Mouse (Mus musculus): ENCODE measurements around the gene Mum1.

Mum1 gene

GRCm38 (mm10) chr10:80226416-80227165 is at the start of gene Mum1:
Gene Mum1, plus strand, starts transcription at chr10:80226434.
- DNase-seq (ENCODE audit: low spot score in 2 of 2): peak; percentile 98 to 100

DNA sequence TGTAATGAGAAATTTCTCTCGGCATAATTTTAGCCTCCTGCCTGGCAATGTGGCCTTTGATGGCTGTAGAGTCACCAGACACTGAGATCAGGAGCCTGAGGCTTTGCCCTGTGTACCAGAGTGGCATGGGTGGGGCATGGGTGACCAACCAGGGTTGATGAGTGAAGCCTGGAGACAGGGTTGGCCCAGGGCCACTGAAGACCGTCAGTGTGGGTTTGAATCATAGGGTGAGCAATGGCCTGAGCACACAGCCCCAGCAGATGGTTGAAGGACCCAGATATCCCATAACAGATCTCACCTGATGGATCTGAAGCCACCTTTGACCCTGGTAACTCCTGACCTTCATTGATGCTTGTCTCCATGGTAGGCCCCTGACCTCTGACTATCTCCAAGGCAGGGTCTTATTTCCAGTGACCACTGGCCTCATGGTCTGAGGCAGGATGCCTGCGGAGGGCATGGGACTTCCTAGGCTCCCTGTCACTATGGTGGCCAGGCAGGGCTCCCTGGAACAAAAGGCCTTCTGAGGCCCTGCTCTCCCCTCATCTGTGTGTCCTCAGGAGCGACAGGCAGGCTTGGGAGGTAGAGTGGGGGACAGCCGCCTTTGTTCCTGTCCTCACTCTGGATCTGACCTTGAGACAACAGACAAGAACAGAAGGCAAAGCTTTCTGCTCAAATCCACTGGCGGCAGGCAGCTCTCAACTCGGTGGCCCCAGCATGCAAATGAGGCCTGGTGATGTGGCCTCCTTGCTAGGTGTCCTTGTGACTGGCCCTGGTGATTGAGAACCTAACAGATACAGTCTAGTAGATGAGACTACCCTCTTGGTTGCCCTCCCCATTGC is 48.6 kb upstream of the Mum1 start:
- no peak for DNase-seq (ENCODE audit: low spot score in 2 of 2)

- DNase-seq (ENCODE audit: low spot score in 2 of 2): no peak
Observed at GRCm38 (mm10) chr10:80179068-80180051, 46.9 kb upstream of the Mum1 start, which contains the start of gene Efna2. Gene Efna2, plus strand, starts transcription at chr10:80179482.

- DNase-seq (ENCODE audit: low spot score in 2 of 2): no peak
Observed at GRCm38 (mm10) chr10:80180288-80180687, 45.9 kb upstream of the Mum1 start.

GRCm38 (mm10) chr10:80180823-80181222 is 45.4 kb upstream of the Mum1 start:
- DNase-seq (ENCODE audit: low spot score in 2 of 2): no peak

- no peak for DNase-seq (ENCODE audit: low spot score in 2 of 2)
Observed at GRCm38 (mm10) chr10:80182547-80182946, 43.7 kb upstream of the Mum1 start.

GRCm38 (mm10) chr10:80186649-80187048 is 39.6 kb upstream of the Mum1 start:
- no peak for DNase-seq (ENCODE audit: low spot score in 2 of 2)

DNA sequence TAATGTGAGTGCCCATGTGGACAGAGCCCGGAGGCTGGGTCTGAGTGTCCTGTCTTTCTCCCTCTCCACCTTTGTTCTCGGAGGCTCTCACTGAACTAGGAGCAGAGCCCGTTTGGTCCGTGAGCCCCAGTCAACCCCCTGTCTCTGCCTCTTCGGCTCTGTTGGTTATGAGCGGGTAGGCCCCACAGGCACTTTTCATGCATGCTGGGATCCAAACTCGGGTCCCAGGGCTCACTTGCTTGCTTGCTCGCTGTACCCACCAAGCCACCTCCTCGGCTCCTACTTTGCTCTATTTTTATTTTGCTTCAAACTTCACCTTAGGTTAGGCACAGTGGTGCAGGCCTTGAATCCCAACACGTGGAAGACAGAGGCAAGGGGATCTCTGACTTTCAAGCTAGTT is 38.5 kb upstream of the Mum1 start:
- DNase-seq (ENCODE audit: low spot score in 2 of 2): no peak

DNA sequence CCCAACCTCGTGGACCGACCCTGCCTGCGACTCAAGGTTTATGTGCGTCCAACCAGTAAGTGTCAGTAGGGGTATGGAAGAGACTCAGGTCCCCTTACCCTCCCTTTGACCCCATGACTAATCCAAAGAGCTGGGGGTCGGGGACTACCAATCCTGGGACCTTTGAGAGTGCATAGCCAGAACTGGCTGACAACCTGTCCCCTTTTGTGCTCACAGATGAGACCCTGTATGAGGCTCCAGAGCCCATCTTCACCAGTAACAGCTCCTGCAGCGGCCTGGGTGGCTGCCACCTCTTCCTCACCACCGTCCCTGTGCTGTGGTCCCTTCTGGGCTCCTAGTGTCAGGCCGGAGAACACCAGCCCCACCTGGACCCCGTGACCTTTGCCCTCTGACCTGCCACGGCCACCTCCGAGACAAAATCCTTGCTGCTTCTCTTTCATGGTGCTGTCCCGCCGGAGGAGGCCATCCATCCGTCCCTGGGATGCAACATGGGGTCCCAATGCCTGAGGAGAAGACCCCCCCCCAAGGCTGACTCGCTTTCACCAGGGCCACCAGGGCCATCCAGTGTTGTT is 37.7 kb upstream of the Mum1 start:
- no peak for DNase-seq (ENCODE audit: low spot score in 2 of 2)

DNA sequence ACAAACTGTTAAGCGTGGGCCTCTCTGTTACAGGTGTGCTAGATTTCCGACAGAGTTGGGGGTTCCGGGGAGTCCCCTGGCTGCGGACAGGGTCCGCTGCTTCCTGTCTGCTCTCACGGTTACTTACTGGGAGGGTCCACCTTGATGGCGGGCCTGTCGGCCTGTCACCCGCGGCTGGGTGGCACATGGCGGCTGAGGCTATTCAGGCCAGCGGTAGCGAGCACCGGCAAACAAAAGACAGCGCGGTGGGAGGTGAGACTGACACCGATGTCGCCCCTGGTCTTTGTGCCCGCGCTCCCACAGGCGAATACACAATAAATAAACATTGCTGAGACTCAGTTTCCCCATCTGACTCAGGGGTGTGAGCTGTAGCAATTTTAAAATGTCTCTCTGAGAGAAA is 36.2 kb upstream of the Mum1 start:
- DNase-seq (ENCODE audit: low spot score in 2 of 2): no peak

GRCm38 (mm10) chr10:80190491-80191051 is 35.7 kb upstream of the Mum1 start:
- no peak for DNase-seq (ENCODE audit: low spot score in 2 of 2)

- DNase-seq (ENCODE audit: low spot score in 2 of 2): no peak
Observed at GRCm38 (mm10) chr10:80193976-80194375, 32.3 kb upstream of the Mum1 start.

- no peak for DNase-seq (ENCODE audit: low spot score in 2 of 2)
Observed at GRCm38 (mm10) chr10:80194441-80194840, 31.8 kb upstream of the Mum1 start.

GRCm38 (mm10) chr10:80196167-80196566 is 30.1 kb upstream of the Mum1 start:
- no peak for DNase-seq (ENCODE audit: low spot score in 2 of 2)

DNA sequence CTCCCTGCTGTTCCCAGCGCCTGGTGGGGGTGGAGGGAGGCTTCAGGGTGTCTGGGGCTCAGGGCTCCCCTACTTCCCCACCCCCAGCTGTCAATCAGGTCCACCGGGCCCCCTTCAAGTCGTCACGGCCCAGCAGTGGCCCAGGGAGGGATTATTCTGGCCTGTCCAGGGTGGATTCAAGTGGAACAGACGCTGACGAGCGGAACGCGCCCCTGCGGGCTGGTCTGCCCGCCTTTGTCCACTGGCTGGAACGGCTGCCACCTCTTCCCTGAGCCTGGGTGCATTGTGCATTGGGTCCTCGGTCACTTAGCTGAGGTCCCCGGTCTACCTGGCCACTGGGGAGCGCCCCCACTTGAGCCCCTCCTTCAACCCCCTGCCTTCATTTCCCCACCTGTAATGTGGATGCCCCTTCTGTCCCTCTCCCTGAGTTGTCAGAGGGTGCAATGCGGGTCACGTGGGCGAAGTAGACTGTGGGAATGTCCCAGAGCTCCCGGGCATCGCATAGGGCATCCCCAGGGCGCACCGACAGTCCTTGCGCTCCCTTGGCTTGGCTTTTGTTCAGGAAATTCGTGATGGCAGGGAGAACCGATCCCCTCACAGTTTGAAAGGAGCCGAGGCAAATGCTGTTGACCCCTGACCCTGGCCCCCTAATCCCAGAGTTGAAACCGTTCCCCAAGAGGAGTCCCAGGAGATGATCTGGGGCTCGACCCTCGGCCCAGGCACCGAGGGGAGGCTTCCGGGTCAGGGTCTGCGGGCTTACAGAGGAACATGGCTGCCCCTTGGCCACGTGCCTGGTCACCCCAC is 29.3 kb upstream of the Mum1 start:
- no peak for DNase-seq (ENCODE audit: low spot score in 2 of 2)

DNA sequence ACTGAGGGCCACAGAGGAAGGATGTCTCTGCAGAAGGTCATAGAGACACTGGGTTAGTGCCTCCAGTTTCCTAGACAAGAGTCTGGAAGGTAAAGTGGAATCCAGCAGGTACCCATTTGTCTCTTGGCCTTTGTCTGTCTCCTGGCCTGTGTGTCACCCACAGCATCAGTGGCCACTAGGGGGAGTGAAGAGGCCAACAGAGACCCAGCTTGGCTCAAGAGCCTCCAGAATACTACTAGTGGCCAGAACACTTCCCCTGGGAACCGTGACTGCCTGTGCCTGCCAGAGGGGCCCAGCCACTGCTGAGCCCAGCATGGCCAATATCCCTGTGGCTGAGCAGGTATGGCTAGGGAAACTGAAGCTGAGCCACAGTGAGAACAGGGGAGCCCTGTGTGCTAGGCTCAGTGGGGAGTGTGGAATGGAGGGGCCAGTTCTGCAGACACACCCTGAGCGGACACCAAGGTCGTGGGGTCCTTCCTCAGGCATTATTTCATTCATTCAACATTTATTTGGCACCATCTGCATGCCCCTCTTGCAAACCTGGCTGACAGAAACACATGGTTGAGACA is 26.7 kb upstream of the Mum1 start:
- peak; percentile 69 to 81 for DNase-seq (ENCODE audit: low spot score in 2 of 2)

DNA sequence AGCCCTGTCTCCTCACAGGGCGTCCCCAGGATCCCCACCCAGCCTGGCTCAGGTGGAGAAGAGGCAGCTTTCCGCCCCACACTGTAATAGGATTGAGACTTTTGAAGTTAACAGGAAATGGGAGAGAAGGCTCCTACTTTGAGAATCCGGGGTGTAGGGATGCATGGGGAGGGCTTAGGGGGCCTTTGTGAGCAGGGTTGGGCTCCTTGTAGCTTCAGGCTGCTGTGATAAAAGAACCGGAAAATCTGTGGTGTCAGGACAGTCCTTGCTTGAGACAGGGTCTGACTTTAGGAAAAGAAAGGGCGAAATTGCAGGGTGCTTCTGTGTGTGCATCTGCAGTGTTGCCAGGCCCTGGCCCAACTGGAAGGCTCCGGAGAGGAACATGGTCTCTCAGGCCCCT is 25.7 kb upstream of the Mum1 start:
- no peak for DNase-seq (ENCODE audit: low spot score in 2 of 2)

- DNase-seq (ENCODE audit: low spot score in 2 of 2): no peak
Observed at GRCm38 (mm10) chr10:80204055-80204454, 22.2 kb upstream of the Mum1 start.

DNA sequence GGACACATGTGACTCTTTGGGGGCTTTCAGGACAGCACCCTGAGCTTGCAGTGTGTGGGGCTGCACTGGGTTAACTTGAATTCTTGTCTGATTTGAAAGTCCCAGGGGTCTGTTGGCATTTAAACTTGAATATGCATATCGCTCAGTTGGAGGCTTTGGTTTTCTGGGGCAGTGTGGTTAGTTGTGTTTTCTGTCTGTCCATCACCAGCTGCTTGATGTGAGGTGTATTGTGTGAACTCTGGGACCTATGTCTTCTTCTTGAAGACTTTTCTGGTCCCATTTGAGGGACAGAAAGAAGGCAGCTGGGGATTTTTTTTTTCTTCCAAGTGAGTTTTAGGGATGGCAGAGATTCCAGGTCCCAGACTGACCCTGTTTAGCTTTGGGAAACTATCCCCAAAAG is 19.0 kb upstream of the Mum1 start:
- DNase-seq (ENCODE audit: low spot score in 2 of 2): no peak

GRCm38 (mm10) chr10:80207676-80208075 is 18.6 kb upstream of the Mum1 start:
- no peak for DNase-seq (ENCODE audit: low spot score in 2 of 2)
